Mouse (Mus musculus) CD4-positive helper T cell, adult 2 months (primary cell): ENCODE measurements around the gene Sec24b.

Source experiments
- DNase-seq: peaks from one replicate; pipeline ENCODE4 v3.0.0-alpha.2; 2012; ENCODE audit warnings: low read depth, missing footprints, low spot score

The Sec24b gene

GRCm38 (mm10) chr3:129979510-129979909 lies 81.8 kb downstream of the Sec24b start:
- no peak for DNase-seq

GRCm38 (mm10) chr3:129978716-129979115 lies 82.6 kb downstream of the Sec24b start:
- DNase-seq, result no peak

GRCm38 (mm10) chr3:129976317-129976716 lies 85.0 kb downstream of the Sec24b start:
- DNase-seq, result no peak

- DNase-seq, result peak; percentile 11
Observed at GRCm38 (mm10) chr3:129970529-129971515, 90.5 kb downstream of the Sec24b start.

- DNase-seq, result peak; percentile 86
Observed at GRCm38 (mm10) chr3:129969432-129970395, 91.6 kb downstream of the Sec24b start, which contains the start of gene Mcub. Gene Mcub (minus strand): TSS chr3:129970206.

GRCm38 (mm10) chr3:129969031-129969430 lies 92.3 kb downstream of the Sec24b start:
- no peak for DNase-seq

GRCm38 (mm10) chr3:129967874-129968273 lies 93.5 kb downstream of the Sec24b start:
- DNase-seq, result no peak

GRCm38 (mm10) chr3:129964681-129965080 lies 96.7 kb downstream of the Sec24b start:
- DNase-seq, result no peak

- DNase-seq, result no peak
Observed at GRCm38 (mm10) chr3:129962533-129962932, 98.8 kb downstream of the Sec24b start.

GRCm38 (mm10) chr3:129953296-129953695 lies 108.1 kb downstream of the Sec24b start:
- DNase-seq, result no peak

- DNase-seq, result no peak
Observed at GRCm38 (mm10) chr3:129949158-129949773, 112.1 kb downstream of the Sec24b start.

GRCm38 (mm10) chr3:129948359-129948758 lies 113.0 kb downstream of the Sec24b start:
- no peak for DNase-seq

- no peak for DNase-seq
Observed at GRCm38 (mm10) chr3:129946217-129946914, 115.0 kb downstream of the Sec24b start.

- no peak for DNase-seq
Observed at GRCm38 (mm10) chr3:129943813-129944212, 117.5 kb downstream of the Sec24b start.

GRCm38 (mm10) chr3:129941291-129941690 lies 120.1 kb downstream of the Sec24b start:
- DNase-seq, result no peak

- no peak for DNase-seq
Observed at GRCm38 (mm10) chr3:129940780-129941179, 120.6 kb downstream of the Sec24b start.

GRCm38 (mm10) chr3:129939058-129939457 lies 122.3 kb downstream of the Sec24b start:
- no peak for DNase-seq

- no peak for DNase-seq
Observed at GRCm38 (mm10) chr3:129937848-129938247, 123.5 kb downstream of the Sec24b start.

GRCm38 (mm10) chr3:129936561-129936960 lies 124.8 kb downstream of the Sec24b start:
- no peak for DNase-seq
